Mouse (Mus musculus) kidney, adult 2 months (tissue): ENCODE results near the gene Cnih4. TPM values are rescaled to one million over a fixed set of nuclear protein-coding genes. Genes with fewer than 3 reads are reported as not detected.

Experiments used
- DNase-seq: peaks from one replicate; pipeline ENCODE4 v3.0.0; 2021
- H3K27ac ChIP-seq: fragments of 200-500 bp; 2 replicates; pipeline ENCODE4 v1.5.1; 2012; ENCODE audit warnings: low read depth, low read length, control low read depth, inconsistent platforms; ENCODE audit not compliant: insufficient read depth
- H3K27me3 ChIP-seq: fragments of 200-500 bp; replicated peaks from 2 replicates; pipeline ENCODE4 v1.6.1; 2012; ENCODE audit warnings: mild to moderate bottlenecking, moderate library complexity, low read length, inconsistent platforms; ENCODE audit not compliant: control insufficient read depth, insufficient read depth
- H3K36me3 ChIP-seq: fragments of 200-500 bp; 2 replicates; pipeline ENCODE4 v1.6.1; 2012; ENCODE audit warnings: mild to moderate bottlenecking, moderate library complexity, low read length, inconsistent platforms; ENCODE audit not compliant: control insufficient read depth, insufficient read depth
- H3K4me1 ChIP-seq: fragments of 200-500 bp; 2 replicates; pipeline ENCODE4 v1.6.1; 2011; ENCODE audit warnings: low read length; ENCODE audit not compliant: control insufficient read depth, insufficient read depth
- H3K4me3 ChIP-seq: fragments of 200-500 bp; 2 replicates; pipeline ENCODE4 v1.5.1; 2011; ENCODE audit warnings: mild to moderate bottlenecking, low read depth, low read length, control low read depth; ENCODE audit not compliant: insufficient read depth
- CTCF ChIP-seq: fragments of 200-500 bp; conservative IDR thresholded peaks from 2 replicates; pipeline ENCODE4 v1.5.1; 2011; ENCODE audit warnings: low read depth, mild to moderate bottlenecking, control low read depth, low read length, moderate library complexity, mixed read lengths; ENCODE audit not compliant: insufficient read depth, insufficient read length
- POLR2A ChIP-seq: fragments of 200-500 bp; IDR thresholded peaks from one replicate; pipeline ENCODE4 v1.6.1; 2011; ENCODE audit warnings: low read depth, low read length, control low read depth
- WGBS: fragments of 180-500 bp; shearing (Covaris S2); methylation state at CpG from one replicate; pipeline ENCODE4 v1.1.7; 2018; 5-methylcytosine and 5-hydroxymethylcytosine counted together
- polyA plus RNA-seq: library from polyadenylated mRNA; depleted of rRNA; stranded (reverse); fragments of >200 nt; gene quantifications from 2 replicates; pipeline ENCODE4 v1.2.3, GENCODE M21; 2012

The Cnih4 gene
- polyA plus RNA-seq, 1 experiment = 26.1 TPM

DNA sequence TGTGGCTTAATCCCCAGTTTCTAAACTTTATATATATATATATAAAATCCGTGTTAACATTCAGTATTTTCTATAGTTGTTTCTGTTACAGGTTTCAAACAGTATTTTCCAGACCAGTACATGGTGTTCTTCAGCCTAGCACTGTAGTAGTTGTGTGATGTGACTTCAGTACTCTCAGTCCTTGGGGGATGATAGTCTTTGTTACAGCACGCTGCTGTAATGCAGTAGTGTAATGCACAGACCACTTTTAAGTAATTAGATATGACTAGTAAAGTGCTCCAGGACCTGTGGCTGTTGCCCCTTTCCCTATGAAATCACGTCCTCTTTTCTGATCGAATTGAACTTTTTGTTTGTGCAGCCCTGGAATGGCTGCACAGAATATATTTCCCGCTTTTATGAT lies 7.0 kb downstream of the Cnih4 start:
- no peaks in the 10 kb centered on the region; the same call in 1 of the 2 replicates for H3K4me1 ChIP-seq
- no peak overlapping the region for H3K4me3 ChIP-seq
- no peak for DNase-seq
- TF ChIP-seq POLR2A = no peak
- no peak for TF ChIP-seq CTCF
- WGBS = 24% methylated on average over 5 of the region's 5 CpGs
- H3K27ac ChIP-seq = no peak overlapping the region
- H3K27me3 ChIP-seq = no peaks in the 10 kb centered on the region
- no peaks in the 10 kb centered on the region for H3K36me3 ChIP-seq

DNA sequence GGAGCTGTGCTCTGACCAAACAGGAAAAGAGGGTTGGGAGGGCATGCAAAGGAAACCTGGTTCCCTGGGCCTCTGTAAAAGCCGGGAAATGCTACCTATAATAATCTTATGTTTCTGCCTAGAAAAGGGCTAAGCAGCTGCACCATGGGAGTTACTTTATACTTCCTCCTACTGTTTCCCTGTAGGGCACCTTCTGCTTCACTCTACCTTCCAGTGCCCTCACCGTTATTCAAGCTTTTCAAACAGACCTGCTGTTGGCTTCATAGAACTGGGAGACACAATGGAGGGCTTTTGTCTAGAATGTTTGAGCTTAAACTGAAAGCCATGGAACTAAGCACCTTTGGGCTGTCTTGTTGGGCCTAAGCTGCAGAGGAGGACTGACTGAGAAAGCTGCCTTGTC lies 23.3 kb downstream of the Cnih4 start:
- no peak overlapping the region for H3K27ac ChIP-seq
- no peaks in the 10 kb centered on the region; the same call in none of the 2 replicates for H3K36me3 ChIP-seq
- WGBS = 77% methylated on average over 2 of the region's 2 CpGs
- no peaks in the 10 kb centered on the region for H3K27me3 ChIP-seq
- TF ChIP-seq POLR2A = no peak
- no peak for TF ChIP-seq CTCF
- H3K4me1 ChIP-seq = no peaks in the 10 kb centered on the region; the same call in 1 of the 2 replicates
- H3K4me3 ChIP-seq = no peak overlapping the region
- no peak for DNase-seq

DNA sequence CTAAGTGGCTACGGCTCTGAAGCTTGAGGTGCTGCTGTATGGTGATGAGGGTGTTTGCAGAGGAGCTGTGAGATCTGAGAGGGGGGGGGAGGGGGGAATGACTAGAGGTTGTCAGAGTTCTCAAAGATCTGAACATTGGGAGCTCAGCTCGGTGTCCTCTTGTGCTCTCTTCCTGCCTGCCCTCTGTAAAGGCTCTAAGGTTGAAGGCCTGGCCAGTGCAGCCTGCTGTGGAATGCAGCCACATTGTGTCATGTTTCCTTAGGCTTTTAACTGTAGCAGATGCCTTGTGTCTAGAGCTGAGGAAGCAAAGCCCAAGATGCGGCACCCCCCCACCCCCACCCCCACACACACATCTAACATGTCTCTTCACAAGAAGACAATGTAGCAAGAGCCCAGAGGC lies 23.9 kb downstream of the Cnih4 start:
- Histone ChIP-seq H3K4me3 (no peak overlapping the region), H3K4me1 (no peaks in the 10 kb centered on the region; the same call in 1 of the 2 replicates), H3K27me3 (no peaks in the 10 kb centered on the region), H3K27ac (no peak overlapping the region), H3K36me3 (no peaks in the 10 kb centered on the region; the same call in none of the 2 replicates)
- DNase-seq = no peak
- 55% methylated on average over 3 of the region's 3 CpGs for WGBS
- TF ChIP-seq CTCF (no peak), POLR2A (no peak)

DNA sequence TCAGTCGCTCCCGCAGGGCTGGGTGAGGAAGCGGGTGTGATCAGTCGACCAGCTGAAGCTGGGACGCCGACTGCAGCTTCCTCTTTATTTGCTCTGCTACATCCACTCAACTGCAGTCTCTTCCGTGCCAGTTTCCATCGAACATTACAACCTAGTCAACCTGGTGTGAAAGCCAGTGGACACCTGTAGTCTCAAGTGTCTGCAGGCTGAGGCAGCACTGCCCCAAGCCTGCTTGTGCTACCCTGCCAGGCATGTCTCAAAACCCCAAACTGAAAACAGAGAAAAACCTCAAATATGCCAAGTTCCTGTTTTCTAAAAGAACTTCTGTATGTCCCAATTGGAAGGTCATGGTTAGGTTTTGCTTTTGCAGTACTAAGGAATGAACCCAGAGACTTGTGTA lies 25.7 kb downstream of the Cnih4 start:
- Histone ChIP-seq H3K36me3 (peaks cover 2% of the 10 kb centered on the region; the same call in 1 of the 2 replicates), H3K27me3 (no peaks in the 10 kb centered on the region), H3K4me1 (no peaks in the 10 kb centered on the region; the same call in 1 of the 2 replicates), H3K4me3 (peak overlapping the region; percentile 28; the same call in 1 of the 2 replicates), H3K27ac (no peak overlapping the region)
- no peak for DNase-seq
- 74% methylated on average over 8 of the region's 8 CpGs for WGBS
- TF ChIP-seq POLR2A = no peak
- no peak for TF ChIP-seq CTCF

DNA sequence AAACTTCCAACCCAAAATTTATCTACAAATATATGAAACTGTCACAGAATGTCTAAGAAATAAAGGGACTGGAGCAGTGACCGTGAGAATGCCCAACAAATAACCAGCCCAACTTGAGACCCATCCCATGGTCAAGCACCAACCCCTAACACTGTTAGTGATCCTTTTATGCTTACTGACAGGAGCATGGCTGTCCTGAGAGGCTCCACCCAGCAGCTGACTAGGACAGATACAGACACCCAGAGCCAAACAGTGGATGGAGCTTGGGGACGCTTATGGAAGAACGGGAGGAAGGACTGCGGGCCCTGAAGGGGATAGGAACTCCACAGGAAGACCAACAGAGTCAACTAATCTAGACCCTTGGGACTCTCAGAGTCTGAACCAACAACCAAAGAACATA lies 44.4 kb downstream of the Cnih4 start:
- no peaks in the 10 kb centered on the region for H3K27me3 ChIP-seq
- DNase-seq = no peak
- H3K36me3 ChIP-seq = peaks cover 18% of the 10 kb centered on the region
- WGBS = 90% methylated on average over 4 of the region's 4 CpGs
- no peaks in the 10 kb centered on the region for H3K4me1 ChIP-seq
- no peak for TF ChIP-seq POLR2A
- no peak for TF ChIP-seq CTCF
- no peak overlapping the region for H3K27ac ChIP-seq
- no peak overlapping the region for H3K4me3 ChIP-seq

- Histone ChIP-seq H3K27me3 (no peaks in the 10 kb centered on the region), H3K4me1 (no peaks in the 10 kb centered on the region), H3K36me3 (peaks cover 10% of the 10 kb centered on the region), H3K4me3 (no peak overlapping the region), H3K27ac (no peak overlapping the region)
- DNase-seq = no peak
- no peak for TF ChIP-seq CTCF
- no peak for TF ChIP-seq POLR2A
- WGBS = 87% methylated on average over 4 of the region's 4 CpGs
Measured at GRCm38 (mm10) chr1:181199446-181199845, 55.0 kb downstream of the Cnih4 start.

DNA sequence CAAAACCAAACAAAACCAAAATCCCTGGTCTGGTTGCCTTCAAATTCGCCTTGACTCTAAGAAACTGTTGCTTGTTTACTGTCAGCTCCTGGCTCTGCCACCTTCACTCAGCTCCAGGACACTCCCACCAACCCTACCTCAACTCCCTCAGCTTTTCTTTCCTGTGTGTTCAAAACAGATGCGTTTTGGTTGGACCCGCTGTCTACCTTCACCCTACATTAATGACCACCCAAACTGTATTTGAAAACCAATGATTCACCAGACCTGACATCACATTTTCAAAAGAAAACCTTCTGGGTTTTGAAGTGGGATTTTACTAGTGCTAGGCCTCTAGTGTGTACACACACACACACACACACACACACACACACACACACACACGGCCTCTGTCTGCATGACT lies 65.7 kb downstream of the Cnih4 start:
- DNase-seq = no peak
- Histone ChIP-seq H3K27me3 (no peaks in the 10 kb centered on the region), H3K27ac (peak overlapping the region; percentile 50; the same call in 1 of the 2 replicates), H3K4me1 (peaks cover 10% of the 10 kb centered on the region; the same call in 1 of the 2 replicates), H3K36me3 (peaks cover 2% of the 10 kb centered on the region; the same call in 1 of the 2 replicates), H3K4me3 (peak overlapping the region; percentile 67)
- TF ChIP-seq CTCF (no peak), POLR2A (no peak)
- WGBS = 3% methylated on average over 4 of the region's 4 CpGs
